Mouse (Mus musculus): ENCODE data around the gene Zfp64.
A peak's percentile ranks its signal among the peaks of the same experiment; 100 is the strongest.

GRCm38 (mm10) chr2:168929691-168930090 lies 25.7 kb downstream of the Zfp64 start:
- TF ChIP-seq CTCF (IDR thresholded peaks at IDR 0.05; ENCODE audit: extremely low read depth, insufficient read depth, low read length) (peak; percentile 61), POLR2A (IDR thresholded peaks at IDR 0.05; ENCODE audit: extremely low read depth, insufficient read depth, low read length) (no peak)
